Mouse (Mus musculus) MEL-GATA-1-ER (cell line): ENCODE measurements around the gene Car1.
A peak's percentile ranks its signal among the peaks of the same experiment; 100 is the strongest.
"Not testable (repeated sequence)": the region's sequence is repeated elsewhere in the genome, so short reads cannot be mapped to it uniquely, and the experiment has no call there.

Experiments
- DNase-seq: peaks from one replicate; pipeline ENCODE4 v3.0.0-alpha.2; 2012; ENCODE audit warnings: low read depth; ENCODE audit errors: extremely low read depth

The Car1 gene

DNA sequence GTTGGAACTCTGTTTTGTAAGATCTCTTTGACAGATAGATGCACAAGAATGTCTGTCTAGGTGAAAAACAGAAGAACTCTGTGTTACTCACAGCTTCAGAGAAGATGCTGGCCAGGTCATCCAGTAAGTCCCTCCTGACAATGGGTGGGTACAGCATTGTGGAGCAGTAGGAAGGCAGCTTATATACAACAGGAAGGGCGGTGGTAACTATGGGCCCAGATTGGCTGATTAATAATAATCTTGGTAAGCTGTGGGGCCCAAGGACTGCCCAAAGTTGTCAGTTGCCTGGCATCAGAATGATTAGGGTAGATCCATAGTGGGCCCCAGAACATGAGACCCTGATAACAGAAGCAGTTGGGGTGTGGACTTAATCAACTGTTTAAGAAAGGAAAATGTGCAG, at the start of gene Car1:
Car1 (minus strand) TSS at position 158 of the 400 bp plus-strand sequence.
- DNase-seq, result peak; percentile 94

DNA sequence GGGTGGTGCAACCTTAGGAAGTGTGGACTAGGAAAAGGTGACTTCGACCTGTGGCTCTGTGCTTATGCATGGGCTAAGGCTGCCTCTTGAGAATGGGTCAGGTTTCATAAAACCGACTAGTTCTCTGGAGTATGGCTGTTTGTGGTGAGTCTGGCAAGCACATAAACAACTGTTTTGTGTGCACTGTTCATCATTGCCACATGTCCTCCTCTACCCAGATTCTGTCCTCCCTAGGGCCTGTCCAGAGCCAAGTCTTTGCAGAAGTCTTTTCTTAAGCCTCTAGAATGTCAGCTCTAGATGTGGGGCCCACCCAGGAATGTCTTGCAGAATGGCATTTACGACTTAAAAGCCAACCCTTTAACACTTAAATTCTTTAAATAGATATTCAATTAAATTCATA, 49.7 kb upstream of the Car1 start:
- no peak for DNase-seq

DNA sequence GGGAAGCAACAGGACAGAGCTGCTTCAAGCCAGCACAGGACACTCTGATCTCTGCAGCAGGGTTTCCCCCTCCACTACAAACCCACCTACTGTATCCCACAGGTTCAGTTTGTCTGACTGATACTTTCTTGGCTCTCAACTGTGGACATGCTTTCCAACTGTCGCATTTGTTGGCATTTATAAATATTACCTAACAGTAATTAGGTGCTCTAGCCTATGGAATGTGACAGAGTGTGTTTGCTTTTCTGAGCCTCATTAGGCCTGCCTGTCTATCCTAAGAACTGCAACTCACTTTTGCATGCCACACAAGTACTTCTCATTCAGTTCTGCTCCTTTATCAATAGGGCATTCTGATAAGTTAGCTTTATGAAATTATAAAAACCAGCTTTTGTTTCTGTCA, 46.3 kb upstream of the Car1 start:
- DNase-seq, result no peak

DNA sequence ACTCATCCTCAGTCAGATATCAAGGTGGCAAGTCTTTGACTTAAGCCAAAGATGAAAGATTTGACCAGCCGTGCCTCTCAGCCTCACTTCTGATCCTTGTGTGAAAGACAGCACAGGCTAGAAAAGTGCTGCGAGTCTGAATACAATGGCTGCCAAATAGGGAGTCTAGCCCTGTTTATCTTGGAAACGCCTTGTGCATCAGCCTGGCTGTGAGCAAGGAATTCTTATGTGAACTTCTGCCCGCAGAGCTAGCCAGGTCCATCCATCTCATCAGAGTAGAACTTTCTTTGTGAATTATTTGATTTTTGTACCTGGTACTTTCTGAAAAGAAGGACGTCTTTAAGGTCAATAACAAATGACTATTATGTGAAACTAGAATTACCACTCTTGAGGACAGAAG, 45.8 kb upstream of the Car1 start:
- no peak for DNase-seq

DNA sequence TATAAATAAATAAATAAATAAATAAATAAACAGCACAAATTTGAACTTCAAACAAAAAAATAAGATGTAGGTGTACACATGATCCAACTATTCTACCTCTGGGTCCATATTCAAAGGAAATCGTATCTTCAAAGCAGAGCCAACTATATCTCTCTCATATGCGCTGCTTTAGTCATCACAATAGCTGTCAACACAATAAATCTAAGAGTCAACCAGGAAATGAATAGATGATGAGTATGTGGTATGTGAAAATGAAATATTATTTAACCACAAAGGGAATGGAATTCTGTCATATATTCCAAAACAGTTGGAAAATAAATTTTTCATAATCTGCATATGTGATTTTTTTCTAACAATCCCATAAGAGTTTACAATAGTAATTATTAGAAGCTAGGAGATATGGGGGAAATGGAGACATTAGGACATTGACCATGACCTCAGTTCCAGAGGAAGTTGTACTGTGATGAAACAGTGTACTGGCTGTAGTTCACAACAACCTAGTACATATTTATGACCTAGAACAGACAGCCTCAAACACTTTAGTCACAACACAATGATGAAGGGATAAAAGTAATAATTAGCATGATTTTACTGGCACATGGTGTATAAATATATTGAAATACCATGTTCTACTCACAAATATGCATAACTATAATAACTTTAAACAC, 40.6 kb upstream of the Car1 start:
- no peak for DNase-seq

DNA sequence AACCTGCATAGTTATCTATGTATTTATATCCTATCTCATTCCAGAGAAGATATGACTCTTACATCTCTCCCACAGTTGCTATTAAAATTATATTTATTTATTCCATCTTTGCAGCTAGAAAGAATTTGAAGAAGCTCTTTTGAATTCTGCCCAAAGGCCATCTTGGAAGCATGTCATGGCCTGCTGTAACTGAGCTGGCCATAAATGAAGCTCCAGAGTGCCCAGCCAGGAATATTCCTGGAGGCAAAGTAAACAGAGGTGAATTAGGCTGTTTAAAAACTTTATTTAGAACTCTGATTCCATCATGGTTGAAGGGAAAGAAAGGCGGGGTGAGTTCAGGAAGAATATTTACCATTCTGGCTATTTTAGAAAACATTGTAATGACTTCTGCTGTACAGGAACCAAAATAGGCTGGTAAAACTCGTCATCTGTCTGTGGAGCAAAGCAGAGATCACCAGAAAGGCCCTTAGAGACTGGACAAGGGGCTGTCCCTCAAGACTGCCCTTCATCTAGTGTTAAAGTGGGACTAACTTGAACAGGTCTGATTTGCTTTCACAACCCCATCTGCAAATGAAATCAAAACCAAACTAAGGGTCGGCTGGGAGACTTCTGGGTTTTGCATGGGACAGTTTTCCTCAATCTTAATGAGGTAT, 31.4 kb upstream of the Car1 start:
- no peak for DNase-seq

DNA sequence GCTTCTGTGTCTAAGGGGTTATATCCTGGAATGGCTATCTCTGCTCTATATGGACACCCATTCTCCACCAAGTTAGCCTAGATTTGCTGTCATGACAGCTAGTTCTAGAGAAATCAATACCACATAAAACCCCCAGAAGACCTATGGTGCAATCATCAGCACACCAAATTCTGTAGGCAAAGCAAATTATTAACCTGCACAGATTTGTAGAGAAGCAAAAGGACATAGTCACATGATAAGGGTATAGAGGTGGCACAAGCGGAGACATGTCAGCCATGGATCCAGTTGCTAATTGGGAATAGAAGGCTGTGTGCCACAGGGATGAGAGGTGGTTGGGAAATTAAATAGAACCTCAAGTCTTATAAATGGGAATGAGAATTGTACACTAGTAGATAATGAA, 30.8 kb upstream of the Car1 start:
- no peak for DNase-seq

DNA sequence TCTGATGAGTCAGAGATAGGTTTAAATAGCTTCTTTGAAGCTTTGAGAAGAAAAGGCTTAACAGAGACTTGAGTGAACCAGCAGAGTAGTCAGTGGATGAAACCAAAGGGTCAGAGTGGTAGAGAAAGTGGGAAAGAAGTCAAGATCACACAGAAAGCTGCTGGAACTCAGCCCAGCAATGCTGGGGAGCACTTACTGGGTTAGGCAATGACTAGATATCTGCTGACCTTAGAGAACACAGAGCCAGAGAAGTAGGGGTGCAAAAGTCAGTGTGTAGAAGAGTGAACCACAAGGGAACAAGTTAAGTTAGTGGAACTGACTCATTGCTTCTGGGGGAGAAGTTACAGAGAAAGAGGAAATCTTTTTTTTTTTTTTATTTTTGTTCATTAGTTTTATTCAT, 24.6 kb upstream of the Car1 start:
- no peak for DNase-seq

DNA sequence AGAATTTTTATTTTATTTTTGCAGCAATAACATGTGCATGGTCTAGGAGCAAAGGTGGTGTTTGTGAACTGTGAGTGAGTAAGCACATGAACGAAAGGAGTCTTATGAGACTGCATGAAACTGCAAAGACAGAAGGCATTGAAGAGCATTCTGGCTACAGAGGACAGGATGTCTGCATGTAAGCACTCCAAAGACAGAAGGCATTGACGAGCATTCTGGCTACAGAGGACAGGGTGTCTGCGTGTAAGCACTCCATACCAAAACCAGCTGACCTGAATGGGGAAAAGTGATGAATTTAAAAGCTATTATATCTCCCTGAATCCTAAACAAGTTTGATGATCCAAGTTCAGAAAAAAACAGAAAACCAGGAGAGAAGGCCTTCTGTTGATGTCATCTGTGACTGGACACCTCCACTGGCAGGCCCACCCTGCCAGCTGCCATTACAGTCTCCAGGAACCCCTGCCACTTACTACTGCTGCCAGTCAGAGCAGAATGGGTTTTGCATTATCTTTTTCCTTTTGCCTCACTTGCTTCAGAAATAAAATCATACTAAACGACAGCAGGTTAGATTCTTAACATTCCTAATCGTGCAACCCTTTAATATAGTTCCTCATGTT, 23.2 kb upstream of the Car1 start:
- DNase-seq, result no peak

DNA sequence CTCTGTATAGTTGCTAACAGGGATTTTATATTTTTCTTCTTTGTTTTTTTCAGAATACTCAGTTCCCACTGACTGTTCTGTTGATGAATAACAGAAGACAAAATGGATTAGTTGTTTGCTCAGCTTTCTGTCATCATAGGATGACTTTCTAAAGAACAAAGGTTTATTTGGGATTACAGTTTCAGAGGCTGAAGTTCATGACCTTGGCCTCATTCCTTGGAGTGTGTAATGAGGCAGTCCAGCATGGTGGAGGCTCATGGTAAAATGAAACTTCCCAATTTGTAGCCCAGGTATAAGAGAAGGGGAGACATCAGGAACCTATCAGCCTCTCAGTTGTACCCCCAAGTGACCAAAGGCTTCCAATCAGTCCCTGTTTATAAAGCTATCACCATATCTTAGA, 20.7 kb upstream of the Car1 start:
- DNase-seq, result no peak

DNA sequence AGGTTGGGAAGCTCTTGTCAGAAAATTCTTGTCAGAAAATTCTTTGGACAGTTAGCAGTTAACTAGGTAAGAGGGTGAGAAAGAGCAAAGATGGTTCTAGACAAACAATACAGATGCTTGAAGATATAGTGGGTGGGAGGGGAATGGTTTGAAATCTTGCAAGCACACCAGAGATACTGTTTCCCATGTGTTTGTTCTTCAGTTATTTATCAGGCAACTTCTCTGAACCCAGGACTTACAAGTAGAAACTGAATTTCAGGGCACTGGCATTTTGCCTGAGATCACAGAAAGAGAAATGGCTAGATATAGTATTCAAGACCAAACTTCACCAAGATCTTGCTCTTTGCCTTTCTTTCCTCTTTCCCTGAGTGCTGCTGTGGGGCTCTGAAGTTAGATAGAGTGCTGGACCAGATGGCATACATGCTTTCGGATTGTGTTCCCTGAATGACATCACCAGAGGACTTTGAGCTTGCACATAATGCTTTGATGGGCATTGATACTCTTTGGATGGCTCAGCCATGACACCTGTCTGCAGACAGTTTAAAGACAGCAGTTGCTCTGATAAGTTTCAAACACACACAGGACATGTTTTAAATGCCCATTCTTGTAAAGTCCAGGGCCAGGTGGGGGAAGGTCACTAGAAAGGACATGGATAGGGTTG, 11.8 kb upstream of the Car1 start:
- DNase-seq, result no peak

DNA sequence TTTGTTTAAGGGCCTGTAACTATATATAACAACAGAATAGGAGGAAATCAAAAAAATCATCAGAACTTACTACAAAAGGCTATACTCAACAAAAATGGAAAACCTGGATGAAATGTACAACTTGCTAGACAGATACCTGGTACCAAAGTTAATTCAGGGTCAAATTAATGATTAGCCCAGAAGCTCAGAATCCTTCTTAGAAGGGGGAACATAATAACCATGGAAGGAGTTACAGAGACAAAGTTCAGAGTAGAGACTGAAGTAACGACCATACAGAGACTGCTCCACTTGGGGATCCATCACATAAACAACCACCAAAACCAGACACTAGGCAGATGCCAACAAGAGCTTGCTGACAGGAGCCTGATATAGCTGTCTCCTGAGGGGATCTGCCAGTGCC, 7.2 kb upstream of the Car1 start:
- not testable (repeated sequence) for DNase-seq

DNA sequence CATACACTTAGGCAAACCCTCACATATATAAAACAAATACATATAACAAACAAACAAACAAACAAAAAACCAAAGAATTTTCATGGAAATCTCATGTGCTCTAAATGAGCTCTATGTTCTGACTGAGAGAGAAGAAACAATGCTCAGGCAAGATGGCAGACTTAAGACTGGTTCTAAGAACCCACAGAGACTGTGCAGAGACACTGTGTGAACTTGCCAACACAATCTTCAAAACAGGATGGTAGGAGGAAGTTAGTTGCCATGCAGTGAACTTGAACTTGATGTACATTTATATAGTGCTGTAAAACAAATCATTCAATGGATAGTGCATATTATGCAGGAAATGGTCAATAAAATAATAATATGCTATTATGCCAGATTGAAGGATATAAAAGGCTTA, 1.5 kb downstream of the Car1 start:
- DNase-seq, result peak; percentile 53

DNA sequence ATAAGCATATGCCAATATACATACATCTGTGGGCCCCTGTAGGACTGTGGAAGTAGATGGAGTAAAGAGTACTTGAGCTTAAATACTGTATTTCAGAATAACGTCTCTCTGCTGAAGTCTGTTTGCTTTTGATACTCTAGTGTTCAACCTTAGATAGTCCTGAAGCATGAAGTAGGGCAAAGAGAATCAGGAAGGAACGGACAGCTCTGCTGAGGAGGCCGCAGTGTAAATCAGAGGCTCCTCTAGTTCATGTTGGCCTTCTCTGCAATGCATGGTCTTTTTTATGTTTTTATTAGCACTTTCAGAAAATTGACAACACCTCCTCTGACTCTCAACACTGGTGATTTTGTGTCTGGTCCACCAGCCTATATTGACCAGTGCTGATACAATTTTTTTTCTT, 2.2 kb downstream of the Car1 start:
- DNase-seq, result no peak

DNA sequence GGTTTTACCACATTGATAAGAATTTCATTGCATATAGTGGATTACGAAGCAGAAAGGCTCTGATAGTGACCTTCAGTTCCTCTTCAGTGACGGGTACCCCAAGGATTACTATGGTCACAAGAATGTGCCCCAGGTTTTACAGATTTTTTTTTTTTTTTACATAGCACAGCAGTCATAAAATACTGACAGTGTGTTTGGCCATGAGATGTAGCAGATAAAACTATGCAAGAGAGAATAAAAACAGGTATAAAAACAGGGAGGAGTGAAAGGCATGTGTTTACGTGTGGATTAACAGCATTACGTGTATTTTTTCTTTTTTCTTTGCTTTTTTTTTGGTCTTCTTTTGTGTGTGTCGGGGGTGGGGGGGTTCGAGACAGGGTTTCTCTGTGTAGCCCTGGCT, 3.3 kb downstream of the Car1 start:
- peak; percentile 57 for DNase-seq

DNA sequence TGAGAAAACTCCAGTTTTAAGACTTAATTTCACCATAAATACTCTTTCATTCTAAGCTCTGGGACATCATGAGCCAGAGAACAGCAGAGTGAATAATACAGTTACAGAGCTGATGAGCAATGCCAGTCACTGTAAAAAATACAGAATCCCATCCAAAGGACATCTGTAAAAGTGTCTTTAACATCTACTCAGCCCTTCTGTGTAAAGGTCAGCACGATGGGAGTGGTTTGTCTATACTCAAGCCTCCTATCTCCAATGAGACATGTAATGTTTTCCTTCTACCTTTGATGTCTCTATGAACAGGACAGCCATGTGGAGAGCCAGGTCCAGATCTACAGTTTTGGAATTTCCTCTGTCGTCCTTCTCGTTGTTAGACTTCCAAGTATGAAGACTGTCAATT, 11.1 kb downstream of the Car1 start:
- no peak for DNase-seq

DNA sequence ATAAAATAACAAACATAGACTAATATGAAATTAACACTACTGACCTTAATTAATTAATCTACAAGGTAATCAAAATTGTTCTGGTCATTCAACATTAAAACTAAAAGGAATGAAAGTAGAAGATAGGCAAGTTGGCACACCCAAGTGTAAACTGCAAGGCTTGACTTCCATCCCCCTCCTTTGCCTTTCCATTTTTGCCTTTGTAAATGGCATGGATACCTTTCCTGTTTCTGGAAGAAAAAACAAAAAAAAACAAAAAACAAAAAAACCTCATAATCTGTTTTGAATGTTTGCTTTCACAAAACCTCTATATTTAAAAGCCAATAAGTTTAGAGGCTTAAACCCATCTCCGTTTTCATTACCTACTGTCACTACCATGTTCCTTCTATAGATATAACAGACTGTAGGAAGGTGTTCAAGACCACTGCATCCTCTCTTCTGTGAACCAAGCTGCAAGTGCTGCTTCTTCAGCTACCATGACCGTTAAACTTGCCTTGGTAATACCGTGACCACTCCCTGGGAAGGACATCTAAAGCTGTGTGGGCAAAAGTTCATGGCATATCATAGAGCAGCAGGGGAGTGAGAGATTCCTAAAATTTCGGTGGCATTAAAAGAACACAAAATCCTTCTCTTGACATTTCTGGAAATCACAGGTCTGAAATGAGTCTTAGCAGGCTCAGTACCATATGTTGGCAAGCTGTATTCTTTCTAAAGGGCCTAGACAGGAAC, 12.7 kb downstream of the Car1 start:
- no peak for DNase-seq

DNA sequence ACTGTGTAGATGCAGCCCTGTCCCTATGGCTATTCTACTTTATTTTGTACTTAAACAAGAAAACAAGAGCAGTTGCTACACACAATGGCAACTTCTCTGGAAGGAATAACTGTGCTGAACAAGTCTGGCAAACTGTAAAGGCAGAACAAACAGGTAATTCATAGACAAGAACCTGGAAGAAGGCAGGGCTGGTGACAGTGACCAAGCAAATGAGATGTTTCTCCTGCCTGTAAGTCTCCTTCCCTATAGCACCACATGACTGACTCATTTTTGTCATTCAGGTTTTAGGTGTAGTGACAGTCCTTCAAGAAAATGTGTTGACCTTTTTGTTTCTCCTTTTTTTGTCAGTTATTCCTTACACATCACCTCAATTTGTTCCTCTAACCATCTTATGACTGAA, 16.1 kb downstream of the Car1 start:
- no peak for DNase-seq

DNA sequence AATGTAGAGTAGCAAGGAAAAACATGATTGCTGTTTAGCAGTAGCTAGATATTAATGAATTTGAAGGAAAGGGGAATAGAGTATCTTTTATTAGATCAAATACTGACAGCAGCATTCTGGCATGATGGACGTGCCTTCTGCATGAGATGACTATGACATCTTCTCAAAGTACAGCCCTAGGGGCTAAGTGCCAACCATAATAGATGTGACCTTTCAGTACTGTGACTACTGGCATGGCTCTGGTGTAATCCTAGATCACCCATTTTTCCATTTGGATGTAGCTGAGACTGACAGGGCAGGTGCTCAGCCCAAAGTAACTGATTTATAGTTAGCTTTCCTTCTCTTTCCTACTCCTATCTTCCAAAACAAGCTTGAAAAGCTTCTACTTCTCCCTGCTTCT, 20.6 kb downstream of the Car1 start:
- no peak for DNase-seq

DNA sequence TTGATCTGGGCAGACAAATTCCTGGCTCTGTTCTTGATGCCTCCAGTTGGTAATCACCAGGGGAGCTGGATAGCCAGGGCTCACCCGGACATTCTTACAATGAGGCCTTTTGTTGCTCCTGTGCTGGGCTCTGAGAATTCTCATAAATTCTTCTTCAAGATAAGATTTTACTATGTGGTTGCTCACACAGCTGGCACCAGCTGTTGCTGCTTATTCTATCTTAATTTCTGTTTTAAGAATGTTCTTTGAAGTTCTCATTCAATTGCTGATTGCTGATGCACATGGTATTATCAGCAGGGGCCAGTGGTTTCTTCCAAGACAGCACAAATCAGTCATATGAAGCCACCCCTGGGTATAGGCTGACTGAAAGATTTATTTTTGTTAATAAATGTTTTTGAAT, 21.0 kb downstream of the Car1 start:
- no peak for DNase-seq

DNA sequence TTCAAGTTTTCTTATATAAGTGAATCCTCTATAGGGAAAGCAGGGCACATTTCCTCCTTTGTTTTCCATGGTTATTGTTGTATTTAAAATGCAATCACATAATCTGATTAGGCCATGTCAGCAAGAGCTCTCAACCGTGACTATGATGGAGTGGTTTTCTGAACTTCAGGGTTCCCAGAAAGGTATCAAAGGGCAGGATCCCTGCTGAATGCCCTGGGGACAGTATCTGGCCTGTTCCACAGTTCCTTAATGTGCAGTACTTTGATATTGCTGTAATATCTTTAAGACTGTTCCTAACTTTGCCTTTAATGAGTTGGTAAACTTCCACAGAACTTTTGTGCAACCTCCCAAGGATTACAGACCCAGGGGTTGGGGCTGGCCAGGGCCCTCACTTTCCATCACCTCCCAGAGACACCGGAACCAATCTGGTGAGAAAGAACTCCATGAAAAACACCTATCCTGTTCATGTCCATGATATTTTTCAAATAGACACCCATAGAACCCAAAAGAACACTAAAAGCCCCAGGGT, 21.6 kb downstream of the Car1 start:
- no peak for DNase-seq

DNA sequence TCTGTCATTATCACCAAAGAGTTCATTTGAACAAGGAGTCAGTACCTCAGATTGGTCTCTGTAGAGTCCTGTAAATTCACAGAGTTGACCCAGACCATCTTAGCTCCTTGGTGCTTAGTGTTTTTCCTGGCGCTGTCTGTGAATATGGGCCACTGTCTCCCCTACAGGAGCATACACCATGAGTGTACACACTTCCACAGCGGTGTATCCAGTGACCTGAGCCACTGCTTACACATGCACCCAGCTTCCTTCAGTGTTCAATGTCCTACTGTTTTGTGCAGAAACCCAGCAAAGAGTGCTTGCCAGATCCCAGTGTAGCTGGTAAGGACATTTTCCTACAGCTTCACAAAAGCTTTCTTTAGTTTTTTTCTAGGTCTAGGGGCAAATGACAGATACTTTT, 22.8 kb downstream of the Car1 start:
- DNase-seq, result no peak
